Mouse (Mus musculus): Measurements from ENCODE around the gene Tecpr1.

The Tecpr1 gene

GRCm38 (mm10) chr5:144251876-144252577 is 28.6 kb upstream of the Tecpr1 start:
- no peak for DNase-seq

GRCm38 (mm10) chr5:144249871-144250270 is 26.5 kb upstream of the Tecpr1 start:
- DNase-seq: no peak

- no peak for DNase-seq
These were observed 24.6 kb upstream of the Tecpr1 start for GRCm38 (mm10) chr5:144247906-144248585.

- no peak for DNase-seq
These were observed 23.9 kb upstream of the Tecpr1 start for GRCm38 (mm10) chr5:144247307-144247706.

GRCm38 (mm10) chr5:144246669-144247068 is 23.3 kb upstream of the Tecpr1 start:
- no peak for DNase-seq

GRCm38 (mm10) chr5:144245592-144245991 is 22.2 kb upstream of the Tecpr1 start:
- peak in 1 of 2 experiments; percentile 43 for DNase-seq

- no peak for DNase-seq
These were observed 20.6 kb upstream of the Tecpr1 start, which contains the start of gene Bri3 for GRCm38 (mm10) chr5:144243901-144244487. Gene Bri3 (plus strand): TSS chr5:144244437.

- DNase-seq: no peak
These were observed 15.6 kb upstream of the Tecpr1 start for GRCm38 (mm10) chr5:144238969-144239368.

GRCm38 (mm10) chr5:144234714-144235113 is 11.3 kb upstream of the Tecpr1 start:
- no peak for DNase-seq

- peak in 1 of 2 experiments; percentile 30 for DNase-seq
These were observed 10.8 kb upstream of the Tecpr1 start for GRCm38 (mm10) chr5:144234222-144234621.

GRCm38 (mm10) chr5:144232531-144232930 is 9.1 kb upstream of the Tecpr1 start:
- peak in 1 of 2 experiments; percentile 32 for DNase-seq

- no peak for DNase-seq
These were observed 8.0 kb upstream of the Tecpr1 start for GRCm38 (mm10) chr5:144231410-144231809.

- no peak for DNase-seq
These were observed 6.8 kb upstream of the Tecpr1 start for GRCm38 (mm10) chr5:144230216-144230615.

- no peak for DNase-seq
These were observed 2.8 kb upstream of the Tecpr1 start for GRCm38 (mm10) chr5:144226220-144226619.

GRCm38 (mm10) chr5:144223899-144224816 is 743 bp upstream of the Tecpr1 start:
- DNase-seq: peak in 1 of 2 experiments; percentile 28

GRCm38 (mm10) chr5:144222811-144223502 is 458 bp downstream of the Tecpr1 start:
- peak; percentile 67 to 76 for DNase-seq

- peak; percentile 32 to 59 for DNase-seq
These were observed 2.1 kb downstream of the Tecpr1 start for GRCm38 (mm10) chr5:144221305-144221704.

GRCm38 (mm10) chr5:144219936-144220335 is 3.5 kb downstream of the Tecpr1 start:
- DNase-seq: no peak

GRCm38 (mm10) chr5:144219306-144219705 is 4.1 kb downstream of the Tecpr1 start:
- peak; percentile 60 to 62 for DNase-seq

GRCm38 (mm10) chr5:144218061-144218460 is 5.4 kb downstream of the Tecpr1 start:
- no peak for DNase-seq

GRCm38 (mm10) chr5:144215992-144216391 is 7.4 kb downstream of the Tecpr1 start:
- DNase-seq: no peak

- peak; percentile 36 to 85 for DNase-seq
These were observed 9.0 kb downstream of the Tecpr1 start for GRCm38 (mm10) chr5:144214453-144214852.

Data from kidney, postnatal 36 days (tissue).